Mouse (Mus musculus): Measurements from ENCODE around the gene Pola2. TPM values are rescaled to one million over a fixed set of nuclear protein-coding genes. Genes with fewer than 3 reads are reported as not detected.

Pola2 gene
- total RNA-seq (2021) = 1 to 10 TPM; 4.6 to 5.5 TPM

- DNase-seq (ENCODE audit: low spot score in 2 of 2) = peak; percentile 88 to 90
- intact Hi-C loops (cut with DNase I) = loop anchor here (2.0 kb wide), 1 partner anchor 81 kb away; no protein-coding TSS in a partner anchor
These were observed at the start of gene Pola2 for GRCm38 (mm10) chr19:5963883-5964562. Gene Pola2, minus strand, starts transcription at chr19:5964202.

- DNase-seq (ENCODE audit: low spot score in 2 of 2) = no peak
- intact Hi-C loops (cut with DNase I) = no loop called here
These were observed 49.7 kb upstream of the Pola2 start for GRCm38 (mm10) chr19:6013691-6014090.

GRCm38 (mm10) chr19:6009137-6009536, 45.1 kb upstream of the Pola2 start:
- intact Hi-C loops (cut with DNase I) = no loop called here
- no peak for DNase-seq (ENCODE audit: low spot score in 2 of 2)

- no peak for DNase-seq (ENCODE audit: low spot score in 2 of 2)
- intact Hi-C loops (cut with DNase I) = no loop called here
These were observed 43.0 kb upstream of the Pola2 start for GRCm38 (mm10) chr19:6007013-6007412.

- intact Hi-C loops (cut with DNase I) = no loop called here
- no peak for DNase-seq (ENCODE audit: low spot score in 2 of 2)
These were observed 41.5 kb upstream of the Pola2 start for GRCm38 (mm10) chr19:6005541-6005940.

GRCm38 (mm10) chr19:5999969-6000368, 36.0 kb upstream of the Pola2 start:
- intact Hi-C loops (cut with DNase I) = no loop called here
- DNase-seq (ENCODE audit: low spot score in 2 of 2) = no peak

GRCm38 (mm10) chr19:5998180-5998579, 34.2 kb upstream of the Pola2 start:
- intact Hi-C loops (cut with DNase I) = no loop called here

GRCm38 (mm10) chr19:5994711-5995110, 30.7 kb upstream of the Pola2 start:
- intact Hi-C loops (cut with DNase I) = no loop called here

More at GRCm38 (mm10) chr19:5998180-5998579, 34.2 kb upstream of the Pola2 start:
- DNase-seq (ENCODE audit: low spot score in 2 of 2) = no peak

GRCm38 (mm10) chr19:5992012-5992411, 28.0 kb upstream of the Pola2 start:
- DNase-seq (ENCODE audit: low spot score in 2 of 2) = no peak
- intact Hi-C loops (cut with DNase I) = no loop called here

More at GRCm38 (mm10) chr19:5994711-5995110, 30.7 kb upstream of the Pola2 start:
- DNase-seq (ENCODE audit: low spot score in 2 of 2) = no peak

- intact Hi-C loops (cut with DNase I) = no loop called here
These were observed 27.5 kb upstream of the Pola2 start for GRCm38 (mm10) chr19:5991467-5991866.

GRCm38 (mm10) chr19:5990921-5991320, 26.9 kb upstream of the Pola2 start:
- no peak for DNase-seq (ENCODE audit: low spot score in 2 of 2)
- intact Hi-C loops (cut with DNase I) = no loop called here

More at GRCm38 (mm10) chr19:5991467-5991866, 27.5 kb upstream of the Pola2 start:
- DNase-seq (ENCODE audit: low spot score in 2 of 2) = no peak

GRCm38 (mm10) chr19:5990033-5990432, 26.0 kb upstream of the Pola2 start:
- intact Hi-C loops (cut with DNase I) = no loop called here

GRCm38 (mm10) chr19:5989585-5989984, 25.6 kb upstream of the Pola2 start:
- intact Hi-C loops (cut with DNase I) = no loop called here

More at GRCm38 (mm10) chr19:5990033-5990432, 26.0 kb upstream of the Pola2 start:
- DNase-seq (ENCODE audit: low spot score in 2 of 2) = no peak

GRCm38 (mm10) chr19:5988815-5989452, 24.9 kb upstream of the Pola2 start:
- intact Hi-C loops (cut with DNase I) = no loop called here
- peak in 1 of 2 experiments; percentile 17 for DNase-seq (ENCODE audit: low spot score in 2 of 2)

More at GRCm38 (mm10) chr19:5989585-5989984, 25.6 kb upstream of the Pola2 start:
- DNase-seq (ENCODE audit: low spot score in 2 of 2) = no peak

- intact Hi-C loops (cut with DNase I) = no loop called here
- DNase-seq (ENCODE audit: low spot score in 2 of 2) = no peak
These were observed 24.2 kb upstream of the Pola2 start for GRCm38 (mm10) chr19:5988027-5988814.

GRCm38 (mm10) chr19:5986043-5986442, 22.0 kb upstream of the Pola2 start, which contains the start of gene Slc22a20:
Gene Slc22a20, minus strand, starts transcription at chr19:5986143.
- intact Hi-C loops (cut with DNase I) = no loop called here
- no peak for DNase-seq (ENCODE audit: low spot score in 2 of 2)

- intact Hi-C loops (cut with DNase I) = no loop called here
- no peak for DNase-seq (ENCODE audit: low spot score in 2 of 2)
These were observed 16.5 kb upstream of the Pola2 start for GRCm38 (mm10) chr19:5980477-5980876.

- intact Hi-C loops (cut with DNase I) = no loop called here
- DNase-seq (ENCODE audit: low spot score in 2 of 2) = no peak
These were observed 13.7 kb upstream of the Pola2 start for GRCm38 (mm10) chr19:5977717-5978116.

GRCm38 (mm10) chr19:5975676-5976075, 11.7 kb upstream of the Pola2 start:
- intact Hi-C loops (cut with DNase I) = no loop called here
- DNase-seq (ENCODE audit: low spot score in 2 of 2) = no peak

GRCm38 (mm10) chr19:5975112-5975511, 11.1 kb upstream of the Pola2 start:
- DNase-seq (ENCODE audit: low spot score in 2 of 2) = no peak
- intact Hi-C loops (cut with DNase I) = no loop called here
